Mouse (Mus musculus) hindbrain, postnatal 0 days (tissue): ENCODE measurements at regions not wholly inside any gene's neighbourhood (a gene's known extent, or its start where the extent isn't known, plus 50 kb on each side); places are given as distances from the start of the nearest gene placed in this dataset.

Experiments used
- ATAC-seq: fragments of 200-750 bp; cut with Nextera tagmentation; 2 replicates; pipeline ENCODE4 v1.8.0; 2017; ENCODE audit warnings: mild to moderate bottlenecking, moderate TSS enrichment, moderate library complexity
- DNase-seq: peaks from one replicate; pipeline ENCODE4 v3.0.0-alpha.2; 2015; ENCODE audit warnings: low spot score
- H3K27ac ChIP-seq: fragments of 300-500 bp; sonication (generic); 2 replicates; pipeline ENCODE4 v1.5.1; 2014; ENCODE audit warnings: mild to moderate bottlenecking
- H3K27me3 ChIP-seq: fragments of 300-500 bp; sonication (generic); 2 replicates; pipeline ENCODE4 v1.6.1; 2014; ENCODE audit warnings: low read length, mixed read lengths; ENCODE audit not compliant: insufficient read depth
- H3K36me3 ChIP-seq: fragments of 300-500 bp; sonication (generic); 2 replicates; pipeline ENCODE4 v1.6.1; 2014; ENCODE audit warnings: low read length, mixed read lengths; ENCODE audit not compliant: insufficient read depth
- H3K4me1 ChIP-seq: fragments of 300-500 bp; sonication (generic); 2 replicates; pipeline ENCODE4 v1.6.1; 2014; ENCODE audit warnings: antibody characterized with exemption, low read length, mixed read lengths; ENCODE audit not compliant: insufficient read depth
- H3K4me2 ChIP-seq: fragments of 300-500 bp; sonication (generic); 2 replicates; pipeline ENCODE4 v1.6.1; 2014; ENCODE audit warnings: low read depth, mild to moderate bottlenecking, low read length, moderate library complexity, mixed read lengths
- H3K4me3 ChIP-seq: fragments of 300-500 bp; sonication (generic); 2 replicates; pipeline ENCODE4 v1.5.1; 2014; ENCODE audit warnings: low read length
- H3K9ac ChIP-seq: fragments of 300-500 bp; sonication (generic); replicated peaks from 2 replicates; pipeline ENCODE4 v1.6.1; 2014; ENCODE audit warnings: mild to moderate bottlenecking, low read length, moderate library complexity, mixed read lengths
- H3K9me3 ChIP-seq: fragments of 300-500 bp; sonication (generic); 2 replicates; pipeline ENCODE4 v1.6.1; 2016; ENCODE audit warnings: low read length, mixed read lengths
- CTCF ChIP-seq: IDR thresholded peaks from 2 replicates; pipeline ENCODE4 v1.5.1; 2016; ENCODE audit warnings: antibody characterized with exemption, control low read depth, low read depth
- WGBS: fragments of 180-500 bp; shearing (Covaris S2); extraction: QIAGEN DNeasy Blood & Tissue Kit; methylation state at CpG from one replicate; pipeline ENCODE4 v1.1.7; 2014; 5-methylcytosine and 5-hydroxymethylcytosine counted together

- no peaks in the 10 kb centered on the region for H3K36me3 ChIP-seq
- H3K4me2 ChIP-seq = peak overlapping the region; percentile 35; the same call in 1 of the 2 replicates
- no peak overlapping the region for H3K4me3 ChIP-seq
- 16% methylated on average over 7 of the region's 7 CpGs for WGBS
- ATAC-seq (0 out of 2 replicates have a peak, but pooled peaks have one; percentile 32), DNase-seq (no peak)
- no peak overlapping the region for H3K9ac ChIP-seq
- no peak for TF ChIP-seq CTCF
- H3K9me3 ChIP-seq = no peaks in the 10 kb centered on the region
- H3K27me3 ChIP-seq = no peaks in the 10 kb centered on the region
- no peak overlapping the region for H3K27ac ChIP-seq
- no peaks in the 10 kb centered on the region for H3K4me1 ChIP-seq
These were observed 118.8 kb downstream of the Gm9376 start for GRCm38 (mm10) chr14:118385529-118385932.

DNA sequence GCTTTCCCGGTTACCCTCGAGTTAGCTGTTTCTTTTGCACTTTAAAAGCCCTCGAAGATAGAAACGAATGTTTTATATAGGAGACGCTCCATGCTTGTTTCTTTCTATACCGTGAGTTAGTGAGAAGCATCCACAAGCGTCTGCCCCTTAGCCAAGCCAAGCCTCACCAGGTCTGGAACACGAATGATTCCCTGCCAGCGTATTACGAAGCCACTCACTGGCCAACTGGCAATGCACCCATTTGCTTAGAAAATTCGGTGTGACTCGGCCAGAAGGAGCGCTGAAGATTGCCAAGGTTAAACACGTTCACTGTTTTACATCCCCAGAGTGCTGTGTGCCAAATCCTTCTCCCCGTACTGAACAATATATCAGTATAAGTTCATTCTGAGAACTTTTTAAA is 121.3 kb downstream of the Gm9376 start:
- H3K36me3 ChIP-seq = no peaks in the 10 kb centered on the region
- no peak overlapping the region for H3K9ac ChIP-seq
- no peaks in the 10 kb centered on the region for H3K4me1 ChIP-seq
- DNase-seq = peak; percentile 65
- 60% methylated on average over 15 of the region's 15 CpGs for WGBS
- ATAC-seq = no peak
- H3K9me3 ChIP-seq = no peaks in the 10 kb centered on the region
- H3K4me2 ChIP-seq = no peak overlapping the region
- no peak for TF ChIP-seq CTCF
- H3K27ac ChIP-seq = no peak overlapping the region
- H3K4me3 ChIP-seq = no peak overlapping the region
- H3K27me3 ChIP-seq = no peaks in the 10 kb centered on the region

- Histone ChIP-seq H3K36me3 (no peaks in the 10 kb centered on the region), H3K27me3 (no peaks in the 10 kb centered on the region), H3K9ac (no peak overlapping the region), H3K27ac (no peak overlapping the region), H3K4me2 (no peak overlapping the region), H3K4me3 (no peak overlapping the region), H3K9me3 (no peaks in the 10 kb centered on the region), H3K4me1 (no peaks in the 10 kb centered on the region)
- TF ChIP-seq CTCF = no peak
- ATAC-seq (no peak), DNase-seq (no peak)
- WGBS = 74% methylated on average over 3 of the region's 3 CpGs
These were observed 124.0 kb downstream of the Gm9376 start for GRCm38 (mm10) chr14:118390790-118391189.

DNA sequence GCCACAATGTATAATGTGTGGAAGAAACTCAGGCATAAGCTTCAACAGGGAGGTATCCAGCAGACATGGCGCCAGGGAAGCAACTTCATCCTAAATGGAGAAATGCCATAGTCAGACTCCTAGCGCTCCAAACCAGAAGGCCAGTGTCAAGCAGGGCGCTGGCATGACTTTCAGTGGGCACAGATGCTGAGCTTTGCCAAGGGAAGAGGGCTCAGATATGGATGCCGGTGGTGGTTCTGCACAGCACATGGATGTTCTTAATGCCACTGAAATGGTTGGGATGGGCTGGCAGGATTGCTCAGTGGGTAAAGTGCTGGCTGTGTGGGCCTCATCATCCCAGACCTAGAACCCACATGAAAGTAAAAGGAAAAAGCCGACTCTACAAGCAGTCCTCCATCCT is 124.8 kb downstream of the Gm9376 start:
- H3K4me1 ChIP-seq = no peaks in the 10 kb centered on the region
- DNase-seq (no peak), ATAC-seq (no peak)
- H3K4me3 ChIP-seq = no peak overlapping the region
- no peaks in the 10 kb centered on the region for H3K27me3 ChIP-seq
- no peak overlapping the region for H3K9ac ChIP-seq
- H3K27ac ChIP-seq = no peak overlapping the region
- no peak overlapping the region for H3K4me2 ChIP-seq
- H3K9me3 ChIP-seq = no peaks in the 10 kb centered on the region
- H3K36me3 ChIP-seq = no peaks in the 10 kb centered on the region
- 96% methylated on average over 5 of the region's 5 CpGs for WGBS
- TF ChIP-seq CTCF = no peak

GRCm38 (mm10) chr14:118393676-118394075 is 126.9 kb downstream of the Gm9376 start:
- no peak for TF ChIP-seq CTCF
- ATAC-seq (no peak), DNase-seq (no peak)
- H3K9me3 ChIP-seq = no peaks in the 10 kb centered on the region
- H3K27ac ChIP-seq = no peak overlapping the region
- no peak overlapping the region for H3K9ac ChIP-seq
- no peaks in the 10 kb centered on the region for H3K4me1 ChIP-seq
- H3K27me3 ChIP-seq = no peaks in the 10 kb centered on the region
- WGBS = 46% methylated on average over 6 of the region's 6 CpGs
- no peak overlapping the region for H3K4me3 ChIP-seq
- H3K36me3 ChIP-seq = no peaks in the 10 kb centered on the region
- no peak overlapping the region for H3K4me2 ChIP-seq

- DNase-seq (peak; percentile 41), ATAC-seq (peak; percentile 79)
- no peaks in the 10 kb centered on the region for H3K36me3 ChIP-seq
- no peak for TF ChIP-seq CTCF
- 0 out of 2 replicates have a peak, but pooled peaks cover 2% of the 10 kb centered on the region for H3K9me3 ChIP-seq
- H3K4me3 ChIP-seq = no peak overlapping the region
- no peak overlapping the region for H3K9ac ChIP-seq
- no peak overlapping the region for H3K27ac ChIP-seq
- H3K4me2 ChIP-seq = no peak overlapping the region
- WGBS = 17% methylated on average over 4 of the region's 4 CpGs
- no peaks in the 10 kb centered on the region for H3K27me3 ChIP-seq
- no peaks in the 10 kb centered on the region for H3K4me1 ChIP-seq
These were observed 147.5 kb downstream of the Gm9376 start for GRCm38 (mm10) chr14:118414275-118414674.

- 34% methylated on average over 7 of the region's 7 CpGs for WGBS
- H3K9me3 ChIP-seq = 0 out of 2 replicates have a peak, but pooled peaks cover 2% of the 10 kb centered on the region
These were observed 149.4 kb downstream of the Gm9376 start for GRCm38 (mm10) chr14:118416163-118416562.

More at GRCm38 (mm10) chr14:118416163-118416562, 149.4 kb downstream of the Gm9376 start:
- H3K27ac ChIP-seq = no peak overlapping the region
- H3K9ac ChIP-seq = no peak overlapping the region
- H3K36me3 ChIP-seq = no peaks in the 10 kb centered on the region
- ATAC-seq (peak; percentile 53; the same call in 1 of the 2 replicates), DNase-seq (no peak)
- TF ChIP-seq CTCF = no peak
- no peak overlapping the region for H3K4me3 ChIP-seq
- no peaks in the 10 kb centered on the region for H3K4me1 ChIP-seq
- no peak overlapping the region for H3K4me2 ChIP-seq
- H3K27me3 ChIP-seq = no peaks in the 10 kb centered on the region
